8 mouse cellular contexts compared by ENCODE assay signal in genomic region chr7:5019576-5019975, GRCm38 (mm10). TPM values are rescaled to one million over a fixed set of nuclear protein-coding genes. Genes with fewer than 3 reads are reported as not detected.
A peak's percentile ranks its signal among the peaks of the same experiment; 100 is the strongest.
DNase-seq lines count a peak whose midpoint lies in the region; ATAC-seq and TF ChIP-seq lines count a peak whose summit lies in the region.
"Not testable (repeated sequence)": the region's sequence is repeated elsewhere in the genome, so short reads cannot be mapped to it uniquely, and the experiment has no call there.

No protein-coding gene starts in this region.

- peak overlapping the region; percentile 95 for H3K4me3 ChIP-seq in E14TG2a.4 (replicated peaks; ENCODE audit: low read length)
- peak overlapping the region; percentile 39; the same call in 1 of the 2 replicates for H3K4me3 ChIP-seq in cortical plate, adult 2 months (ENCODE audit: insufficient read depth, low read length)
- H3K4me3 ChIP-seq in forebrain, embryonic 15.5 days = peak overlapping the region; percentile 72
- peak overlapping the region; percentile 90 for H3K4me3 ChIP-seq in hindbrain, embryonic 10.5 days
- peak overlapping the region; percentile 87 for H3K4me3 ChIP-seq in liver, embryonic 11.5 days (ENCODE audit: low read depth, low read length)
- H3K4me3 ChIP-seq in midbrain, embryonic 11.5 days (ENCODE audit: low read depth, low read length) = peak overlapping the region; percentile 87
- 0 out of 2 replicates have a peak overlapping the region, but pooled peaks have one; percentile 17 for H3K4me3 ChIP-seq in small intestine, adult 2 months (ENCODE audit: low read depth, low read length)

- TF ChIP-seq POLR2A in cortical plate, adult 2 months (IDR thresholded peaks at IDR 0.05; ENCODE audit: extremely low read depth, insufficient read depth, low read length); small intestine, adult 2 months (IDR thresholded peaks at IDR 0.05; ENCODE audit: low read depth, low read length): not testable (repeated sequence)

- peaks cover 57% of the 10 kb centered on the region for H3K4me1 ChIP-seq in E14TG2a.4 (replicated peaks; ENCODE audit: low read depth, low read length)
- H3K4me1 ChIP-seq in cortical plate, adult 2 months (ENCODE audit: control insufficient read depth, insufficient read depth, low read length); midbrain, embryonic 11.5 days (ENCODE audit: control insufficient read depth, insufficient read depth, low read length); small intestine, adult 2 months (ENCODE audit: control insufficient read depth, insufficient read depth, insufficient read length, low read length): not testable (repeated sequence)
- peaks cover 24% of the 10 kb centered on the region for H3K4me1 ChIP-seq in forebrain, embryonic 15.5 days
- peaks cover 31% of the 10 kb centered on the region for H3K4me1 ChIP-seq in hindbrain, embryonic 10.5 days (replicated peaks)
- H3K4me1 ChIP-seq in liver, embryonic 11.5 days (replicated peaks; ENCODE audit: control insufficient read depth, insufficient read depth, low read length) = peaks cover 20% of the 10 kb centered on the region

- H3K36me3 ChIP-seq in E14TG2a.4 (ENCODE audit: insufficient read depth, low read length) = peaks cover 37% of the 10 kb centered on the region
- H3K36me3 ChIP-seq in forebrain, embryonic 15.5 days = peaks cover 20% of the 10 kb centered on the region
- H3K36me3 ChIP-seq in hindbrain, embryonic 10.5 days = peaks cover 44% of the 10 kb centered on the region
- H3K36me3 ChIP-seq in liver, embryonic 11.5 days (ENCODE audit: control insufficient read depth, insufficient read depth, low read length) = peaks cover 17% of the 10 kb centered on the region; the same call in 1 of the 2 replicates
- not testable (repeated sequence) for H3K36me3 ChIP-seq in midbrain, embryonic 11.5 days (ENCODE audit: control insufficient read depth, insufficient read depth, low read length)
- peaks cover 18% of the 10 kb centered on the region for H3K36me3 ChIP-seq in small intestine, adult 2 months (ENCODE audit: control insufficient read depth, insufficient read depth, low read length)

- H3K27me3 ChIP-seq in E14TG2a.4 (ENCODE audit: insufficient read depth, low read length); forebrain, embryonic 15.5 days; hindbrain, embryonic 10.5 days (ENCODE audit: insufficient read depth, poor library complexity, severe bottlenecking); liver, embryonic 11.5 days (replicated peaks; ENCODE audit: control insufficient read depth, insufficient read depth, low read length); midbrain, embryonic 11.5 days (ENCODE audit: control insufficient read depth, insufficient read depth, low read length); small intestine, adult 2 months (ENCODE audit: control insufficient read depth, insufficient read depth, low read length): not testable (repeated sequence)

- ATAC-seq in forebrain, embryonic 15.5 days (replicated peaks); liver, embryonic 11.5 days (replicated peaks; ENCODE audit: low FRiP score); midbrain, embryonic 11.5 days (ENCODE audit: low FRiP score): not testable (repeated sequence)

- not testable (repeated sequence) for H3K9me3 ChIP-seq in E14TG2a.4 (ENCODE audit: low read length); forebrain, embryonic 15.5 days; hindbrain, embryonic 10.5 days; liver, embryonic 11.5 days (ENCODE audit: control insufficient read depth, low read length); midbrain, embryonic 11.5 days (ENCODE audit: control insufficient read depth, low read length)

- peak overlapping the region; percentile 76 for H3K4me2 ChIP-seq in forebrain, embryonic 15.5 days (replicated peaks)
- H3K4me2 ChIP-seq in liver, embryonic 11.5 days = peak overlapping the region; percentile 78
- peak overlapping the region; percentile 83 for H3K4me2 ChIP-seq in midbrain, embryonic 11.5 days

- H3K27ac ChIP-seq in cortical plate, adult 2 months (ENCODE audit: insufficient read depth, low read length) = not testable (repeated sequence)
- peak overlapping the region; percentile 94 for H3K27ac ChIP-seq in forebrain, embryonic 15.5 days (replicated peaks)
- H3K27ac ChIP-seq in hindbrain, embryonic 10.5 days = peak overlapping the region; percentile 97
- peak overlapping the region; percentile 98 for H3K27ac ChIP-seq in liver, embryonic 11.5 days (ENCODE audit: low read depth, low read length)
- H3K27ac ChIP-seq in midbrain, embryonic 11.5 days (ENCODE audit: low read depth, low read length) = peak overlapping the region; percentile 60; the same call in 1 of the 2 replicates
- H3K27ac ChIP-seq in small intestine, adult 2 months (ENCODE audit: insufficient read depth, low read depth, low read length) = peak overlapping the region; percentile 92; the same call in 1 of the 2 replicates

- TF ChIP-seq CTCF in E14TG2a.4 (conservative IDR thresholded peaks at IDR 0.05; ENCODE audit: low read length); cortical plate, adult 2 months (IDR thresholded peaks at IDR 0.05; ENCODE audit: extremely low read depth, insufficient read depth, low read length); small intestine, adult 2 months (IDR thresholded peaks at IDR 0.05; ENCODE audit: extremely low read depth, insufficient read length, insufficient replicate concordance, low read depth, low read length): not testable (repeated sequence)

- peak overlapping the region; percentile 52; the same call in 1 of the 2 replicates for H3K9ac ChIP-seq in forebrain, embryonic 15.5 days (replicated peaks)
- H3K9ac ChIP-seq in liver, embryonic 11.5 days (ENCODE audit: low read depth, low read length) = peak overlapping the region; percentile 93
- H3K9ac ChIP-seq in midbrain, embryonic 11.5 days (ENCODE audit: low read length) = peak overlapping the region; percentile 98; the same call in 1 of the 2 replicates

- 24% methylated on average over 8 of the region's 8 CpGs for WGBS in forebrain, embryonic 15.5 days
- whole genome bisulfite sequencing in hindbrain, embryonic 10.5 days = 37% methylated on average over 8 of the region's 8 CpGs
- 26% methylated on average over 8 of the region's 8 CpGs for WGBS in liver, embryonic 11.5 days
- WGBS in midbrain, embryonic 11.5 days = 37% methylated on average over 8 of the region's 8 CpGs
- 12% methylated on average over 8 of the region's 8 CpGs for WGBS in small intestine, adult 2 months

- not testable (repeated sequence) for DNase-seq in hindbrain, embryonic 10.5 days (ENCODE audit: low spot score); liver, embryonic 11.5 days (ENCODE audit: low spot score)
- DNase-seq in kidney, adult 9 months = peak; percentile 31
- peak; percentile 79 for DNase-seq in midbrain, embryonic 11.5 days (ENCODE audit: low spot score, missing footprints)

RNA-seq across cellular contexts. Expression of gene Zfp865, which starts 0.6 kb away (rescaled TPM):
- polyA plus RNA-seq in cortical plate, adult 2 months (2012; rRNA removed) = 28.7 and 30.0 TPM in 2 replicates
- 6.1 and 6.5 TPM in 2 replicates for polyA plus RNA-seq in forebrain, embryonic 15.5 days (2015; fragmentation: Nextera tagmentation; extraction: Ambion mirVana)
- 6.5 and 9.0 TPM in 2 replicates for polyA plus RNA-seq in hindbrain, embryonic 10.5 days (2016; fragmentation: Nextera tagmentation; extraction: Ambion mirVana)
- polyA plus RNA-seq in liver, embryonic 11.5 days (2014; fragmentation: Nextera tagmentation; extraction: Ambion mirVana) = 3.5 and 4.5 TPM in 2 replicates
- polyA plus RNA-seq in midbrain, embryonic 11.5 days (2014; fragmentation: Nextera tagmentation; extraction: Ambion mirVana) = 4.8 and 5.1 TPM in 2 replicates
- polyA plus RNA-seq in small intestine, adult 2 months (2012; rRNA removed) = 20.0 and 37.3 TPM in 2 replicates

RNA-seq across cellular contexts. Expression of gene Ccdc106, which starts 0.8 kb away (rescaled TPM):
- 68.6 and 70.2 TPM in 2 replicates for polyA plus RNA-seq in cortical plate, adult 2 months (2012; rRNA removed)
- 39.7 and 45.8 TPM in 2 replicates for polyA plus RNA-seq in forebrain, embryonic 15.5 days (2015; fragmentation: Nextera tagmentation; extraction: Ambion mirVana)
- 5.4 and 7.9 TPM in 2 replicates for polyA plus RNA-seq in hindbrain, embryonic 10.5 days (2016; fragmentation: Nextera tagmentation; extraction: Ambion mirVana)
- 4.1 and 5.2 TPM in 2 replicates for polyA plus RNA-seq in liver, embryonic 11.5 days (2014; fragmentation: Nextera tagmentation; extraction: Ambion mirVana)
- 4.0 and 5.0 TPM in 2 replicates for polyA plus RNA-seq in midbrain, embryonic 11.5 days (2014; fragmentation: Nextera tagmentation; extraction: Ambion mirVana)
- 0.76 and 0.81 TPM in 2 replicates for polyA plus RNA-seq in small intestine, adult 2 months (2012; rRNA removed)

RNA-seq across cellular contexts. Expression of gene Gm44973, which starts 4.3 kb away (rescaled TPM):
- polyA plus RNA-seq in cortical plate, adult 2 months (2012; rRNA removed) = not detected in 2 replicates
- 0.89 TPM in 1 of 2 replicates, not detected in the other for polyA plus RNA-seq in forebrain, embryonic 15.5 days (2015; fragmentation: Nextera tagmentation; extraction: Ambion mirVana)
- polyA plus RNA-seq in hindbrain, embryonic 10.5 days (2016; fragmentation: Nextera tagmentation; extraction: Ambion mirVana) = 0.46 TPM in 1 of 2 replicates, not detected in the other
- 1.8 and 3.3 TPM in 2 replicates for polyA plus RNA-seq in liver, embryonic 11.5 days (2014; fragmentation: Nextera tagmentation; extraction: Ambion mirVana)
- 0.34 TPM in 1 of 2 replicates, not detected in the other for polyA plus RNA-seq in midbrain, embryonic 11.5 days (2014; fragmentation: Nextera tagmentation; extraction: Ambion mirVana)
- polyA plus RNA-seq in small intestine, adult 2 months (2012; rRNA removed) = 0.35 TPM in 1 of 2 replicates, not detected in the other

RNA-seq across cellular contexts. Expression of gene Fiz1, which starts 5.1 kb away (rescaled TPM):
- 21.5 TPM in 2 replicates for polyA plus RNA-seq in cortical plate, adult 2 months (2012; rRNA removed)
- polyA plus RNA-seq in forebrain, embryonic 15.5 days (2015; fragmentation: Nextera tagmentation; extraction: Ambion mirVana) = 52.1 TPM in 2 replicates
- 55.2 and 65.1 TPM in 2 replicates for polyA plus RNA-seq in hindbrain, embryonic 10.5 days (2016; fragmentation: Nextera tagmentation; extraction: Ambion mirVana)
- polyA plus RNA-seq in liver, embryonic 11.5 days (2014; fragmentation: Nextera tagmentation; extraction: Ambion mirVana) = 37.1 and 40.8 TPM in 2 replicates
- polyA plus RNA-seq in midbrain, embryonic 11.5 days (2014; fragmentation: Nextera tagmentation; extraction: Ambion mirVana) = 42.4 and 49.4 TPM in 2 replicates
- 14.5 and 31.4 TPM in 2 replicates for polyA plus RNA-seq in small intestine, adult 2 months (2012; rRNA removed)

RNA-seq across cellular contexts. Expression of gene Zfp524, which starts 5.4 kb away (rescaled TPM):
- polyA plus RNA-seq in cortical plate, adult 2 months (2012; rRNA removed) = 15.3 and 15.6 TPM in 2 replicates
- polyA plus RNA-seq in forebrain, embryonic 15.5 days (2015; fragmentation: Nextera tagmentation; extraction: Ambion mirVana) = 11.6 and 12.5 TPM in 2 replicates
- 9.7 and 9.9 TPM in 2 replicates for polyA plus RNA-seq in hindbrain, embryonic 10.5 days (2016; fragmentation: Nextera tagmentation; extraction: Ambion mirVana)
- polyA plus RNA-seq in liver, embryonic 11.5 days (2014; fragmentation: Nextera tagmentation; extraction: Ambion mirVana) = 13.9 and 14.0 TPM in 2 replicates
- polyA plus RNA-seq in midbrain, embryonic 11.5 days (2014; fragmentation: Nextera tagmentation; extraction: Ambion mirVana) = 7.6 and 9.2 TPM in 2 replicates
- 25.2 and 51.0 TPM in 2 replicates for polyA plus RNA-seq in small intestine, adult 2 months (2012; rRNA removed)

Comparison
In these comparisons a context has a peak if more than half of its experiments do, and no peak if none do; other contexts are left out.
1. H3K4me3 ChIP-seq: peak in every context shown above with its lines; median percentile 95 in E14TG2a.4; 90 in hindbrain, embryonic 10.5 days; 87 in liver, embryonic 11.5 days; 87 in midbrain, embryonic 11.5 days; 72 in forebrain, embryonic 15.5 days; 39 in cortical plate, adult 2 months; 17 in small intestine, adult 2 months.